Mouse (Mus musculus): ENCODE measurements around the gene Tsr2.

DNA sequence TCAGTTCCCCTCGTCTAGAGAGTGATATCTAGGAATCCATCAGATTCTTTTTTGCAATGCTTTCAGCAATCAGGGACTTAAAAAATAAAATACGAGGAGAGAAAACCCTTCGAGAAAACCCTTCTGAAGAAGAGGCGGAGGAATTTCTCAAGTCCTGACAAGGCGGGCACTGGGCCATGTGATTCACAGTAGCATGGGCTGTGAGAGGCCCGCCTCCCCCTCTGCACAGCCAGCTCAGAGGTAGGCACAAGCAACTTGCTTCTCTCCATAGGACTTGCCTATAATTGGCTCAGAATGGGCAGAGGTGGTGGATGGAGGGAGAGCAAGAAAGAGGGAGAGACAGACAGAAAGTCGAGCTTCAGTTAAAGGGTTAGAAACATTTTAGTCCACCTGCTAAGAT is 46.0 kb downstream of the Tsr2 start:
- TF ChIP-seq CTCF (IDR thresholded peaks at IDR 0.05; ENCODE audit: insufficient read depth, low read length) (no peak), POLR2A (IDR thresholded peaks at IDR 0.05; ENCODE audit: borderline replicate concordance, extremely low read depth, low read depth, low read length) (no peak)
